11 mouse cellular contexts compared by ENCODE assay signal in genomic region chr11:51898326-51899080, GRCm38 (mm10). TPM values are rescaled to one million over a fixed set of nuclear protein-coding genes. Genes with fewer than 3 reads are reported as not detected.
DNase-seq lines count a peak whose midpoint lies in the region; ATAC-seq and TF ChIP-seq lines count a peak whose summit lies in the region.
"Had no signal": no experiment of that assay in that cellular context is flagged by ENCODE, and none has a peak within 500 bp of the region (broad histone marks: within the 10 kb centered on the region; RNA-seq: fewer than 3 reads in every experiment).

No protein-coding gene starts in this region.

- no peaks in the 10 kb centered on the region for H3K9me3 ChIP-seq in forebrain, embryonic 15.5 days
- H3K9me3 ChIP-seq in forebrain, embryonic 10.5 days, result no peaks in the 10 kb centered on the region
- no peaks in the 10 kb centered on the region for H3K9me3 ChIP-seq in intestine, postnatal 0 days (ENCODE audit: control insufficient read depth)

- no peak for DNase-seq in forebrain, embryonic 10.5 days (ENCODE audit: extremely low spot score, low spot score)
- DNase-seq in frontal cortex, postnatal 14 days (ENCODE audit: low spot score in 2 of 2), result peak; percentile 57 to 63
- DNase-seq in left cerebral cortex, postnatal 10 days (ENCODE audit: extremely low spot score in 1 of 2, low spot score in 2 of 2), result peak; percentile 58 to 72
- peak; percentile 78 to 88 for DNase-seq in right cerebral cortex, postnatal 36 days (ENCODE audit: low spot score in 2 of 2)
- DNase-seq in spleen, adult 12 weeks (ENCODE audit: low spot score), result no peak
- no peak for DNase-seq in ovary, postnatal 10 days (ENCODE audit: low spot score)
- DNase-seq: kidney, postnatal 36 days had no signal

- peaks cover 8% of the 10 kb centered on the region for H3K4me1 ChIP-seq in forebrain, embryonic 15.5 days
- H3K4me1 ChIP-seq in forebrain, embryonic 10.5 days, result peaks cover 4% of the 10 kb centered on the region; the same call in 1 of the 2 replicates
- H3K4me1 ChIP-seq in intestine, postnatal 0 days (replicated peaks; ENCODE audit: control insufficient read depth, insufficient read depth, low read length), result no peaks in the 10 kb centered on the region

- no peak overlapping the region for H3K4me2 ChIP-seq in forebrain, embryonic 15.5 days (replicated peaks)
- H3K4me2 ChIP-seq in intestine, postnatal 0 days (replicated peaks; ENCODE audit: low read depth), result no peak overlapping the region
- H3K4me2 ChIP-seq: heart, embryonic 11.5 days had no signal

- intact Hi-C loops in left cerebral cortex, postnatal 10 days (cut with DNase I), result no loop called here

- no peak overlapping the region for H3K27ac ChIP-seq in forebrain, embryonic 15.5 days (replicated peaks)
- no peak overlapping the region for H3K27ac ChIP-seq in forebrain, embryonic 10.5 days
- no peak overlapping the region for H3K27ac ChIP-seq in intestine, postnatal 0 days (ENCODE audit: low read depth, low read length)
- H3K27ac ChIP-seq: macrophage had no signal

- ATAC-seq in forebrain, embryonic 15.5 days (replicated peaks), result peak; percentile 26; the same call in 1 of the 2 replicates
- no peak for ATAC-seq in intestine, postnatal 0 days

- H3K4me3 ChIP-seq in forebrain, embryonic 15.5 days, result no peak overlapping the region
- no peak overlapping the region for H3K4me3 ChIP-seq in forebrain, embryonic 10.5 days
- no peak overlapping the region for H3K4me3 ChIP-seq in intestine, postnatal 0 days (ENCODE audit: low read depth, low read length)

- H3K27me3 ChIP-seq in forebrain, embryonic 15.5 days, result no peaks in the 10 kb centered on the region
- H3K27me3 ChIP-seq in forebrain, embryonic 10.5 days (ENCODE audit: poor library complexity, severe bottlenecking), result 0 out of 2 replicates have a peak, but pooled peaks cover 4% of the 10 kb centered on the region
- no peaks in the 10 kb centered on the region for H3K27me3 ChIP-seq in intestine, postnatal 0 days (replicated peaks; ENCODE audit: control insufficient read depth, insufficient read depth, low read length)

- TF ChIP-seq CTCF in intestine, postnatal 0 days (IDR thresholded peaks at IDR 0.05; ENCODE audit: low read depth), result no peak

- WGBS in forebrain, embryonic 15.5 days, result 58% methylated on average over 21 of the region's 21 CpGs
- WGBS in forebrain, embryonic 10.5 days, result 77% methylated on average over 21 of the region's 21 CpGs
- WGBS in intestine, postnatal 0 days, result 53% methylated on average over 21 of the region's 21 CpGs

- H3K9ac ChIP-seq in forebrain, embryonic 15.5 days (replicated peaks), result no peak overlapping the region
- no peak overlapping the region for H3K9ac ChIP-seq in intestine, postnatal 0 days (ENCODE audit: low read depth, low read length)

- H3K36me3 ChIP-seq in forebrain, embryonic 15.5 days, result no peaks in the 10 kb centered on the region
- H3K36me3 ChIP-seq in forebrain, embryonic 10.5 days (replicated peaks), result no peaks in the 10 kb centered on the region
- H3K36me3 ChIP-seq in intestine, postnatal 0 days (ENCODE audit: control insufficient read depth, insufficient read depth), result no peaks in the 10 kb centered on the region

RNA-seq across cellular contexts. Expression of gene Jade2, which starts 41.0 kb away (rescaled TPM):
- polyA plus RNA-seq in forebrain, embryonic 15.5 days (2015; fragmentation: Nextera tagmentation; extraction: Ambion mirVana), result 0.45 and 0.47 TPM in 2 replicates
- polyA plus RNA-seq in forebrain, embryonic 10.5 days (2016; fragmentation: Nextera tagmentation; extraction: Ambion mirVana), result 0.57 and 0.64 TPM in 2 replicates
- total RNA-seq in left cerebral cortex, postnatal 10 days (2021), result 1 to 10 TPM; 6.7 to 8.2 TPM
- polyA plus RNA-seq in intestine, postnatal 0 days (2015; fragmentation: Nextera tagmentation; extraction: Ambion mirVana), result 1.7 and 2.1 TPM in 2 replicates

Comparison
In these comparisons a context has a peak if more than half of its experiments do, and no peak if none do; other contexts are left out.
1. DNase-seq: peak in frontal cortex, postnatal 14 days (2 of 2), left cerebral cortex, postnatal 10 days (2 of 2) and right cerebral cortex, postnatal 36 days (2 of 2); none in forebrain, embryonic 10.5 days (single experiment), spleen, adult 12 weeks (single experiment) and ovary, postnatal 10 days (single experiment).